Mouse (Mus musculus) brain, adult 2 months (tissue): ENCODE measurements around the gene Trex1.

Experiments used
- DNase-seq: peaks from one replicate; pipeline ENCODE4 v3.0.0; 2011; ENCODE audit warnings: low read depth, low spot score

The Trex1 gene

DNA sequence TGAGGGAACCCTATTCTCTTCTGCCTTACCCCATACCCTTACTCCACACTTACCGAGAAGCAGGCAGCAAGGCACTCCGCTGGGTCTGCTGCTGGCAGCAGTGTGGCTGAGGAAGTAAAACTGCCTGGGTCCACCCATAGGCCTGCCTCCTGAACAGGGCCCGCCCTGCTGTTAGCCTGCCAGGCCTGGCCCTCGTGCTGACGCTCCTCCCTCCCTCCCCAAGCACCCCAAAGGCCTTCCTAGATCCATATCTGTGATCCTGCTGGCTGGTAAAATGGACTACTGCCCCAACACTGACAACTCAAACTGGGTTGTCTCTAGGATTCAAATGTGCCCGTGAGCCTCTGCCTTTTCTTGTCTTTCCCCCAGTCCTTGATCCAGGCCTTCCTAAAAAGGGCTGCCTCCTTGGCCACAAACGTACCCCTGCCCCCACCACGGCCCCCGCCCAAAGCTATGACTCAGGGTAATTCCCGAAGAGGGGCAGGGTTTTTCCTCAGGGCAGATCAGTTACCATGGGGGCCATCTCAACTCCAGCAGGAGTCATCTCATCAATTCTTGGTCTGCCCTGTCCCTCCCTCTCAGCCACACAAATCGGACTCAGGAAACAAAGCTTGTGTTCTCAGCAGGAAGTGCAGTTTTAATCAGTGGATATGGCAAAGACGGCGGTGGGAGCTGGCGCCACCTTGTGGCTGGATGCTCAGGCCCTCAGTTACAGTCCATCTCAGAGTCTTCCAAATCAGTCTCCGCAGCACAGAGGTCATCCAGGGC, at the start of gene Trex1:
Gene Trex1, minus strand, starts transcription at position 599 of the 768 bp plus-strand sequence.
- DNase-seq = peak; percentile 93

DNA sequence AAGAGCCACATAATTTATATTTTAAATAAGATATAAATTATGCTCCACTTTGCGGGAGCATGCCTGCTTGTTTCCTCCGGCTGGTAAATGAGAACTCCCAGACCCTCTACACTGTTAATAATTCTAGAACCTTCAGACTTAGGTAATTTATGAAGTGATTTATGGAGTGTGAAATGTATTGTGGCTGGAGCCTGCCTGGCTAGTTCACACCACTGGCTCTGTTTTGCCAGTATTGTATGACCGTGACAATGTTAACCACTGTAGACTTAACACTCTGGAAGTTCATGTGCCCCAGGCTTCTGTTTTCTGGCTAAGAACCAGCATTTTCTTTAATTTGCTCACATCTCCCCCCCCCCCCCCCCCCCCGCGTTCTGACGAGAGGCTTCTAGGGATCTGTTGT, 47.8 kb upstream of the Trex1 start:
- DNase-seq = no peak

DNA sequence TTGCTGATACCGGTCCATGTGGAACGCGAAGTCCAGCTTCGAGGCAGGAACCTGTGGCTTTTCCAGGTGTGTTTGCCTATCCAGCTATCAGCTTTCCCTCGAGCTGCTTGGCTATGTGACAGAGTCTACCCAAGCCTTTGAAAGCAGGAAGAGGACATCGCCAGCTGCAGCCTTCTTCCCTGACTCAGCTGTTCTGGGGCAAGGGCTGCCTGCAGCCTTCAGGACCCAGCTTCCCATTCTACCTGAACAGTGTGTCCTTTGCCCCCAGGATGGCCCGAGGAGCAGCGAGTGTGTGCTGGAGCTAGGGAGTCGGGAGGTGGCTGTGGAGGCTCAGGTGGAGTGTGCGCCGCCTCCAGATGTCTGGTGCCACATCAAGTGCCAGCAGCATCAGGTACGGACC, 46.1 kb upstream of the Trex1 start:
- no peak for DNase-seq

DNA sequence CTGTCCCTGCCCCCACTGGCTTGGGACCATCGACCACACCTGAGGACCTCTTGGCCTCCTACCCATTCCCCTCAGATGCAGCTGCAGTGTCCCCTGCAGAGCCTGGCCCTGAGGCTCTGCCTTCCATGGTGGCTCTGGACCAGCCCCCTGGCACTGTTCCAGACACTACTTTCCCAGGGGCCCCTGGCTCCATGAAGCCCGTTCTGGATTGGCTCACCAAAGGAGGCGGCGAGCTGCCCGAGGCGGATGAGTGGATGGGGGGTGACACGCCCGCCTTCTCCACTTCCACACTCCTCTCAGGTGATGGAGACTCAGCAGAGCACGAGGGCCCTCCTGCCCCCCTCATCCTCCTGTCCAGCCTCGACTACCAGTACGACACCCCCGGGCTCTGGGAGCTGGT, 45.5 kb upstream of the Trex1 start:
- no peak for DNase-seq

DNA sequence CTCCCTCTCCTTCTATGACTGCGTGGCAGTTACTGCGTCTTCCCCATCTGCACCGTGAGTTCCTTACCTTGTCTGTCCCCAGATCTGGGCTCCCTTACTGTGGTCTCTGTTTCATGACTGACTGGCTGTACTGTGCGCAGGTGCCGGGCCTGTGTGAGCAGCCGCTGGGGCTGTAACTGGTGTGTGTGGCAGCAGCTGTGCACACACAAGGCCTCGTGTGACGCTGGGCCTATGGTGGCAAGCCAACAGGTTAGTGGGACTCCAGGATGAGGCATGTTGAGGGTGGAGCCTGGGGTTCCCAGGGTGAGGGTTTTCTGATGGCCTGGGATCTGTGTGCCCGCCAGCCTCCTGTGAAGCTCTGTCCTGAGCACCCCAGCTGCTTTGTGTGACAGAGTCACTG, 44.5 kb upstream of the Trex1 start:
- no peak for DNase-seq

DNA sequence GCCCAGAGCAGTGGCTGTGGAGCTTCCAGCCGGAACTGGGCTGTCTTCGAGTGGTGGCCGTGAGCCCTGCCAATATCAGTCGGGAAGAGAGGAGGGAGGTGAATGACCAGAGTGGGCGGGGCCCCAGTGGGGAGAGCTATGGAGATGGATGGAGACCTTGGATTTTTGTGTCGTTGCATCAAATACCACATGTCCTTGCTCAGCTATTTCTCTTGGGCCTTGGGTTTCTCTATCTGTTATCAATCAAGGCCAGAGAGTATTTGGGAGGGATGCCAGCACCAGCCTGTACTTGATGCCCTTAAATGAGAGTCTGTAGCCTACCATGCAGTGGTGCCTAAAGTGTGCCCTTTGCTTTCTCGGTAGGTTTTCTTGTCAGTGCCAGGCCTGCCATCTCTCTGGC, 43.7 kb upstream of the Trex1 start:
- no peak for DNase-seq

DNA sequence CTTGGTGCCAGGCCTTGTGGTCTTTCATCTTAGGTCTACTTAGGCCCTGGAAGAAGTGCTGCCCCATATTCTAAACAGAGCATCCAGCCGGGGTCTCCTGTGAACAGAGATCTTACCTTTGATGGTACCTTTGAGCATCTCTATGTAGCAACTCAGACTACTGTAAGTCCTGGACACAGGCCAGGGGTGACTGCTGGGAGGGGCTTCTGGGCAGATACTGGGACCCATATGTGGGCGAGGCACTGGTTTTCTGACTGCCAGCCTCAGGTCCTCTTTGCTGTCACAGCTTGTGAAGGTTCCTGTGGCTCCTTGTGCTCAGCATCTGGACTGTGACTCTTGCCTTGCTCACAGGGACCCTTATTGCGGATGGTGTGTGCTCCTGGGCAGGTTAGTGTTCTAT, 43.0 kb upstream of the Trex1 start:
- DNase-seq = no peak

DNA sequence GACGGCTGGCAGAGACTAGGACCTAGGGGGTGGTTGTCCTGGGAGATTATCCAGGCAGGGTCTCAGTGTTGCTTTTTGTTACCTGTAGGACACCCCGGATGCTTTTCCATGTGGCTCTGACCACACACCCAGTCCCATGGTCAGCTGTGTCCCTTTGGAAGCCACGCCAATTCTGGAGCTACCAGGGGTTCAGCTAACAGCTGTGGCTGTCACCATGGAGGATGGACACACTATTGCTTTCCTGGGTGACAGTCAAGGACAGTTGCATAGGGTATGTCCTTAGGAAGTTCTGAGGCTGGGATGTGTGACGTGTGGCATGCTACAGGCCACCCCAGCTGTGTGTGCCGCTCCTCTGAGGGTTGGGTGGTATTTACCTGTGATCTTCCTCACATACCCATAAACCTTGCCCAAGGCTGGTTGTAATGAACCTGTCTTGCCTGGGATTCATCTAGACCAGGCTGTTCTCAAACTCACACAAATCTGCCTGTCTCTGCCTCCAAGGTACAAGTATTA, 42.5 kb upstream of the Trex1 start:
- no peak for DNase-seq

DNA sequence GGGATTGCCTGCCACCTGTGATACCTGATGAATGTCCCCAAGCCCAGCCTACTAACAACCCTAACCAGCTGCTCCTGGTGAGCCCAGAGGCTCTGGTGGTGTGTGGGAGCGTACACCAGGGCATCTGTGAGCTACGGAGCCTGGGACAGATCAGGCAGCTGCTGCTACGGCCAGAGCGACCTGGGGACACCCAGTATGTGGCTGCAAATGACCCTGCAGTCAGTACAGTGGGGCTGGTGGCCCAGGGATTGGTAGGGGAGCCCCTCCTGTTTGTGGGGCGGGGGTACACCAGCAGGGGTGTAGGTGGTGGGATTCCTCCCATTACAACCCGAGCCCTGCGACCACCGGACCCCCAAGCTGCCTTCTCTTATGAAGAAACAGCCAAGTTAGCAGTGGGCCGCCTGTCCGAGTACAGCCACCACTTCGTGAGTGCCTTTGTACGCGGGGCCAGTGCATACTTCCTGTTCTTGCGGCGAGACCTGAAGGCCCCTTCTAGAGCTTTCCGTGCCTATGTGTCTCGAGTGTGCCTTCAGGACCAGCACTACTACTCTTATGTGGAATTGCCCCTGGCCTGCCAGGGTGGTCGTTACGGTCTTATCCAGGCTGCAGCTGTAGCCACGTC, 40.9 kb upstream of the Trex1 start:
- DNase-seq = no peak

DNA sequence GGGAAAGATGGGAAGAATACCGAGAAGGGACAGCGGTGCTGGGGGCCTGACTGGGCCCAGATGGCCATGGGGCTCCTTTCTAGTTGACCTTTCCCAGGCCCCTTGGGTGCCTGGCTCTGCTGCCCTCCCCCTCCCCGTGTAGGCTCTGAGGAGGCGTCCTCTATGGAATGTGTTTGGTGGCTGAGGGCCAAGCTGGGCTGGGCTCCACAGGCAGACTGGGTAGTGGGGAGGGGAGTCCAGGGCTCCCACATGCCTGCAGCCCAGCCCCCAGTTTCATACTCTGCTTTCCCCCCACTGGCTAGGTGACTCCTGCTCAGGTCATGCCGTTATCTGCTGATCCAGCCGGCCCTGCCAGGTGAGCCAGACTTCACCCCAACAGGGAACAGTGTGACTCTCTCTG, 39.4 kb upstream of the Trex1 start:
- peak; percentile 48 for DNase-seq

DNA sequence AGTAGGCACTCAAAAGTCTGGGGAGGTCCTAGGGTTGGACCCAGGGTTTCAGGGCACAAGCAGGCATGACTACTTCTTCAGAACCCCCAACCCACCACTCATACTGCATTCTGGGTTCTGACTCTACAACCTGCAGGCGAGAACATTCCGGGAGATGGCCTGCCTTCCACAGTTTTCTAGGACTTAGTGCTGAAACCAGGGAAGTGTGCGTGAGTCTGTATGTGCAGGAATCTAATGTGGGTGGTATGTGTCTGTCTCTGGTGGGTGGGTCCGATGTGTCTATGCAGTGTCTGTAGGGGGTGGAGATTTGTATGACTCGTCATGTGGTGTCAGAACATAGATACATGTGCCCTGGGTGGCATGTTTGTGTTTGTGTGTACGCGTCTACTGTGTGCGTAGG, 38.8 kb upstream of the Trex1 start:
- no peak for DNase-seq

DNA sequence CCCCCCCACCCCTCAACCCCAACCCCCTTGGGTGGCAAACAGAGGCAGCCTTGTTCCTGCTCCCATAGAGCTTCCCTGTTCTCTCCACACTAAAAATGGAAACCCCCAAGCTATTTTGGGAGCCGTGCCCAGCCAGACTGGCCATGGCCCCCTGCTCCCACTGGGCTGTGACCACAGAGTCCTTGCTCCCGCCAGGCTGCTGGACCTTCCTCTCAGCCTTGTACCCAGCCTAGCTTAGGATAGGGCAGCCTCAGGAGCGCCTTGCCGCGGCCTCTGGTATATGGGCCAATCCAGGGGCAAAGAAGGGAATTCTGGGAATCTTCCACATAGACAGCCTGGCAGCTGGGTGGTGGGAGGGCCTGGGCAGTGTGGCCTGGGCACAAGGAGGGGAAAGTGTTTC, 38.3 kb upstream of the Trex1 start:
- DNase-seq = peak; percentile 89

DNA sequence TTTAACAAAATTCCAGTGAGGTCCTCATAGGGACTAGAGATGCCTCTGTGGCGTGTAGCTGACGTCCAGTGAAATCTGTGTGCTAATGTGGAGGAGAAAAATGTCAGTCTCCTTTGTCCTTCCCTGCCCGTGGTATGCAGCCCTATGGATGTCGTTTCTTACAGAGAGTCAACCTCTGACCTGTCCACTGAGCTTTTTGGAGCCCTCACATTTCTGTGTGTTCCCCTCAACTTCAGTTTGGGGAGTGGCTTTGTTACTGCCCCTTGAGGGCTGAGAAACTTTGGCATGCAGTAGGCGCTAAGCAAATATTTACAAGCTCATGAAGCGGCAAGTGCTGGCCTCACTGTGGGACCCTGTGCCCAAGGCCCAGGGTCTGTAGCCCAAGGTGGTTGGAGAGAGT, 37.8 kb upstream of the Trex1 start:
- no peak for DNase-seq

DNA sequence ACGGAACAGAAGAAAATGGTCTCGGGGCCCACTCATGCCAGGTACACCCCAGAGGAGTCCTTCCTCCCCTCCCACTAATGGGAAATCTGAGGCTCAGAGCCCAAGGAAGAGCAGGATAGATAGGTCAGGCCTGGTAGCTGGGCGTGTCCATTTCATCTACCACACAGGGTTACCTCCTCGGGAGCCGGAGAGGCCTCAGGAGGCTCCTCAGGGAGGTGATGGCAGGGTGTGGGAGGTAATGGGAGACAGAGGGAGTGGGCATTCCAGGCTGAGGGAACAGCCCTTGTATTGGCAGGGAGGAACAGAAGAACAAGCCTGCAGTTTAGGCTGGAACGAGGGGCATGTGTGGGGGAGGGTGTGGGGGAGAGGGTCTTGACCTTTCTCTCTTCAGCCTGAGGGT, 37.3 kb upstream of the Trex1 start:
- no peak for DNase-seq

DNA sequence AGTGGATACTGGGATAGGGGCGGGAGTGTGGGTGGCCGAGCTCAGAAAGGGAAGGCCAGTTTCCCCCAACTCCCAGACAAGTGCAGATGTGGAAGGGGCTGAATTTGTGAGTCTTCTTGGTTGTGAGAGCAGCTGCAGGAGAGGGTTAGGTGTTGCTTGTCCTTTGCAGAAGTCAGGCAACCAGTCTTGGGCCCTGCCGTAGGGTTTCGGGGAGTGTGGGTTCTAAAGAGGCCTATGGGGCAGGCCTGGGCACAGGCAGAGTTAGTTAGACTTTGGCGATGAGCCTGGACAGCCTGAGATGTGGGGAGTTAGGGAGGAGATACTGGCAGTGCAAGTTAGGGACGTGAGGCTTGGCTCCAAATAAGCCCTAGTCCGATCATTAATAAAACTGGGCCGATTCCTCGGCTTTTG, 36.7 kb upstream of the Trex1 start:
- DNase-seq = peak; percentile 60

DNA sequence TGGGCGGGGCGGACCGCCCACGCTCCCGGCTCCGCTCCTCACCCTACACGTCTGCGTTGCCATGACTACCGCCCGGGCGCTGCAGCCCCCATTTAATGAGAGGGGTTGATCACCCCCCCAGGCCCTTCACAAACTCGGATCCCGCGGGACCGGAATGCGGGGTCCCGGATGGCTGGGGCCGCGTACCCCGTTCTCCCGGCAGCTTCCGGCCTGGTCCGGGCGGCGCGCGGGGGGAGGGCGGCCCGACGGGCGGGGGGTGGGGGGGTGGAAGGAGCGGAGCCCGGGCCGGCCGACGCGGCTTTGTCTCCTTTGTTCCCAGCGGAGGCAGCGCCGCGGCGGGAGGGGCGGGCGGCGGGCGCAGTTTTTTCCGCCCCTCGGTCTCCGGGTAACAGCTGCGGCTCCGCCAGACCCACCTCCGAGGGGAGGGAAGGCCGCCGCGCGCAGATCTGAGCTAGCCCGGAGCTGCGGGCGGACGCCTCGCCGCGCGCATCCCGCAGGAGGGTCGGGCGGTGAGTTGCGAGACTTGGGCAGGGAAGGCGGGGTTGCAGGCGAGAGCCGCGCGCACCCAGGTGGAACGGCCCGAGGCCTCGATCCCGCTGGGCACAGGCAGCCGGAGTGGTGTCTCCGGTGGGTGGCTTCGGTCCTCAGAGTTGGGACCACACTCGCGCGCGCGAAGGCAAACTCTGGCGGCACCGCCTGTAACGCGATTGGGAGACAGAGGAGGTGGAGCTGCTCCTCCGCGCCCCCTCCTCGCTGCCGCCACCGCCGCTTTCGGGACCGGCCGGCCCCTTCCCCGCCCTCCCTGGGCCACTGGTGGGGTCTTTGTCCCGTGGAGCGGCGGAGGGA, 35.8 kb upstream of the Trex1 start, which contains the start of gene Plxnb1:
Gene Plxnb1, plus strand, starts transcription at position 253 of the 846 bp plus-strand sequence.
- DNase-seq = peak; percentile 69

DNA sequence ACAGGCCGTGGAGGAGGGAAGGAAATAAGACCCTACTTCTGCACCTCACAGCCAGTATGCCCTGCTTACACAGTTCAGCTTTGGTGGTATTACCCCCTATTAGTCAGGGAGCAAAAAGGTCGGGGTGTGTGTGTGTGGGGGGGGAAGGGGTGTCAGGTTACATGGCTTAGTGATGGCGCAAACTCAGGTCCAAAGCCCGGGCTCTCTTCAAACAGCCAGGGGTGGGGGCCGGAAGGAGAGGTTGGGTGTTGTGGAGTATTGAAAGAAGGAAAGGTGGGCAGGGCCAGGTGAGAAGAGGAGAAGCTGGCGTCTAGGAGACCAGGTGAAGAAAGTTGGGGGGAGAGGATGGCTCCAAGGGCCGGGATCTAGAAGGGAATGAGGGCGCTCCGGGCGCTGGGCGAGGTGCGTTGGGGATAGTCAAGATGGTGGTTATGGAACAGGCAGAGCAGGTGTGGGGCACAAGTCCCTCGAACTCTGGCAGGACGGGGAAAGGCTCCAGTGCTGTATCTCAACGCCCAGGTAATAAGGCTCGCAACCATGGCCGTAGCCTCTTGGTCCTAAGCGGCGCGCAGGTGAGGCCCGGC, 35.1 kb upstream of the Trex1 start:
- no peak for DNase-seq

DNA sequence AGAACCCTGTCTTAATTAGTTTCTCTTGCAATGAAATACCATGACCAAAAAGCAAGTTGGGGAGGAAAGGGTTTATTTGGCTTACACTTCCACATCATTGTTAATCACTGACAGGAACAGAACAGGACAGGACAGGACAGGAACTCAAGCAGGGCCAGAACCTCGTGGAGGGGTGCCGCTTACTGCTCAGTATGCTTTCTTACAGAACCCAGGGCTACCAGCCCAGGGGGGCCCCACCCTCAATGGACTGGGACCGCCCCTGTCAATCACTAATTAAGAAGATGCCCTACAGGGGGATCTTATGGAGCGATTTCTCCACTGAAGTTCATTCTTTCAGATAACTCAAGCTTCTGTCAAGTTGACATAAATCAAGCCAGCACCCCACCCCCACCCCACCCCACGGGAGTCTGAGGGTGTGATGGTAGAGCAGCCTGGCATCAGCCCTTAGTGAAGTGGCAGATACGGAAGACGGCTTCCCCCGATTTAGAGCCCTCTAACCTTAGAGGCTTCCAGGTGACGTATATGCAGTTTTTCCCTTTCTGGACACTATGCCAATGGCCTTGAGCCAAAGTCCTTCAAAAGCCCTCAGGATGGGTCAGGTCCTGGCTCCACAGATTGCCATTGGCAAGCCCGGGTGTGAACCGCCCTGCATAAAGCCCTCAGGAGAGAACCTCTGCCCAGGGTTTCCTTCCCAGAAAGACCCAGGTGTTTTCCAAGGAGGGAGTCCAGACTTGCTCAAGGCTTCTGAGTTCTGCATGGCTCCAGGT, 34.4 kb upstream of the Trex1 start:
- DNase-seq = no peak

DNA sequence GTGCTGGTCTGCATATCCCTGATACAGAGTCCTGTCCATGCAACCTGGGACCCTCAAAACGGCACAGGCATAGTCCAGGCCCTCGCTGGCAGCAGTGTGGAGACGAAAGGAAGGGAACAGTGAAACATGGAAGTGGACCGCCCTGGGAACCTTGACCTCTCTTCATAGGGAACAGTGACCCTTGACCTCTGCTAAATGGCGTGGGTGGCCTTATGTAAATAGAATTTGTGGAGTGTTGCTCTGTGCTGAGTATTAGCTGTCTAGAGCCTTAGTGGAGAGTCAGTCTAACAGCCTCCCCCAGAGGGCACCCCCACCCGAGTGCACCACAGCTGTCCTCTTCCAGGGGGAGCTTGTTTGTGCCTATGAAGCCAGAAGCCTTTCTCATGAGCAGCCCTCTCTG, 33.3 kb upstream of the Trex1 start:
- DNase-seq = no peak

DNA sequence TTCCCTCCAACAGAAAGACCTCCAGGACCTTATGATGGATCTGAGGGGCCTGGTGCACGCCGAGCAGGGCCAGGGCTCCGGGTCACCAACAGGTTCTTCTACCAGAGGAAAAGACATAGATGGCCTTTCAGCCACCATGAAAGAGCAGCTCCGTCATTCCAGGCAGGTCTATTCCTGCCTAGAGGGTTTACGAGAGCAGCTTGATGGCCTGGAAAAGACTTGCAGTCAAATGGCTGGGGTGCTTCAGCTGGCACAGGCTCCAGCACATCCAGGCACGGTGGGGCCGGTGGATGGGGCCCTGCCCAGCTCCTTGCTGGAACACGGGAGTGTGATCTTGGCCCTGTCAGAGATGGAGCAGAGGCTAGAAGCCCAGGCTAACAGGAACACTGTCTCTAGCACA, 32.3 kb upstream of the Trex1 start:
- no peak for DNase-seq

DNA sequence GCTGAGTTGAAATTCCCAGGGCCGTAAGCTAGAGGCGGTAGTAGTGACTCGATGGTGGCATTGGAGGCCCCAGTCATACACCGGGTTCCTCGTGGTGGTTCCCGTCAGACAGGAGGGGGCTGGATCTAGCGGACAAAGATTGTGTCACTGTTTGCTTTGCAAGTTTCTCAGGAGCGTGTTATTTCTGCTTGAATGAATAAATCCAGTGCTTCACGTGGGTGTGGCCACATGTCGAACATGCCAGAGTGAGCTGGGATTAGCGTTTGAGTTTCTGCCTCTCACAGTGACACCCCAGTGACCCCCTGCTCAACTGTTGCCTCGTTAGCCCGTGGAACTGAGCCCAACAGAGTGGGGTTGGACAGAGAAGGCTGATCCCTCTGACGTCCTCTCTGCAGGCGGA, 30.9 kb upstream of the Trex1 start:
- peak; percentile 43 for DNase-seq
